Mouse (Mus musculus): ENCODE results near the gene Lrrc72. TPM values are rescaled to one million over a fixed set of nuclear protein-coding genes. Genes with fewer than 3 reads are reported as not detected.

The Lrrc72 gene
- not detected for polyA plus RNA-seq (2014; fragmentation: Illumina TruSeq; extraction: RNeasy Lipid Tissue Mini Kit (QIAGEN cat#74804); ENCODE audit: low read depth, low replicate concordance)

GRCm38 (mm10) chr12:36253298-36253697 is at the start of gene Lrrc72:
Lrrc72 (minus strand) TSS chr12:36253398.

Other genes starting within 250 kb of the Lrrc72 start
- gene Tspan13, start 210.9 kb downstream of the Lrrc72 start, polyA plus RNA-seq (2014; fragmentation: Illumina TruSeq; extraction: RNeasy Lipid Tissue Mini Kit (QIAGEN cat#74804); ENCODE audit: low read depth, low replicate concordance) = 48.2 TPM
- 14.2 TPM for gene Ankmy2, start 96.3 kb downstream of the Lrrc72 start, polyA plus RNA-seq (2014; fragmentation: Illumina TruSeq; extraction: RNeasy Lipid Tissue Mini Kit (QIAGEN cat#74804); ENCODE audit: low read depth, low replicate concordance)
- gene Bzw2, start 95.3 kb downstream of the Lrrc72 start, polyA plus RNA-seq (2014; fragmentation: Illumina TruSeq; extraction: RNeasy Lipid Tissue Mini Kit (QIAGEN cat#74804); ENCODE audit: low read depth, low replicate concordance) = 183 TPM
- gene Sostdc1, start 60.7 kb upstream of the Lrrc72 start, polyA plus RNA-seq (2014; fragmentation: Illumina TruSeq; extraction: RNeasy Lipid Tissue Mini Kit (QIAGEN cat#74804); ENCODE audit: low read depth, low replicate concordance) = not detected
- 7.6 TPM for gene Ispd, start 128.1 kb upstream of the Lrrc72 start, polyA plus RNA-seq (2014; fragmentation: Illumina TruSeq; extraction: RNeasy Lipid Tissue Mini Kit (QIAGEN cat#74804); ENCODE audit: low read depth, low replicate concordance)
- not detected for gene D630036H23Rik, start 128.8 kb upstream of the Lrrc72 start, polyA plus RNA-seq (2014; fragmentation: Illumina TruSeq; extraction: RNeasy Lipid Tissue Mini Kit (QIAGEN cat#74804); ENCODE audit: low read depth, low replicate concordance)